Mouse (Mus musculus): ENCODE results near the gene Vmn1r221. TPM values are rescaled to one million over a fixed set of nuclear protein-coding genes. Genes with fewer than 3 reads are reported as not detected.

Gene Vmn1r221
- polyA plus RNA-seq, 1 experiment from 2014 or later: not detected

Other genes with a start within 250 kb of the Vmn1r221 start
- gene Vmn1r213, start 206.5 kb upstream of the Vmn1r221 start, polyA plus RNA-seq (2015; fragmentation: Nextera tagmentation; extraction: Ambion mirVana): not detected in 2 replicates
- not detected in 2 replicates for gene Vmn1r214, start 183.7 kb upstream of the Vmn1r221 start, polyA plus RNA-seq (2015; fragmentation: Nextera tagmentation; extraction: Ambion mirVana)
- not detected in 2 replicates for gene Vmn1r215, start 146.1 kb upstream of the Vmn1r221 start, polyA plus RNA-seq (2015; fragmentation: Nextera tagmentation; extraction: Ambion mirVana)
- not detected in 2 replicates for gene Vmn1r217, start 95.9 kb upstream of the Vmn1r221 start, polyA plus RNA-seq (2015; fragmentation: Nextera tagmentation; extraction: Ambion mirVana)
- gene Vmn1r218, start 81.0 kb upstream of the Vmn1r221 start, polyA plus RNA-seq (2015; fragmentation: Nextera tagmentation; extraction: Ambion mirVana): not detected in 2 replicates
- not detected in 2 replicates for gene Vmn1r219, start 54.8 kb upstream of the Vmn1r221 start, polyA plus RNA-seq (2015; fragmentation: Nextera tagmentation; extraction: Ambion mirVana)
- not detected in 2 replicates for gene Vmn1r220, start 26.2 kb upstream of the Vmn1r221 start, polyA plus RNA-seq (2015; fragmentation: Nextera tagmentation; extraction: Ambion mirVana)
- not detected in 2 replicates for gene Vmn1r222, start 21.8 kb downstream of the Vmn1r221 start, polyA plus RNA-seq (2015; fragmentation: Nextera tagmentation; extraction: Ambion mirVana)
- gene Vmn1r223, start 33.0 kb downstream of the Vmn1r221 start, polyA plus RNA-seq (2015; fragmentation: Nextera tagmentation; extraction: Ambion mirVana): not detected in 2 replicates
- 58.3 and 60.9 TPM in 2 replicates for gene Zfp322a, start 155.1 kb downstream of the Vmn1r221 start, polyA plus RNA-seq (2015; fragmentation: Nextera tagmentation; extraction: Ambion mirVana)
- gene Abt1, start 209.7 kb downstream of the Vmn1r221 start, polyA plus RNA-seq (2015; fragmentation: Nextera tagmentation; extraction: Ambion mirVana): 13.0 and 13.2 TPM in 2 replicates

Measured in forebrain, embryonic 15.5 days (tissue).